Mouse (Mus musculus) heart, postnatal 0 days (tissue): Measurements from ENCODE around the gene Il15.

Experiments used
- CTCF ChIP-seq: IDR thresholded peaks from 2 replicates; pipeline ENCODE4 v1.5.1; 2016; ENCODE audit warnings: antibody characterized with exemption, control low read depth, low read depth
- EP300 ChIP-seq: IDR thresholded peaks from 2 replicates; pipeline ENCODE4 v1.6.1; 2016; ENCODE audit warnings: antibody characterized with exemption, low read depth

- TF ChIP-seq CTCF (no peak), EP300 (no peak)
Observed at GRCm38 (mm10) chr8:82346485-82346884, 56.5 kb downstream of the Il15 start.
